Mouse (Mus musculus) liver, postnatal 0 days (tissue): ENCODE data around the gene Etnppl.

Experiments
- CTCF ChIP-seq: sonication (generic); IDR thresholded peaks from 2 replicates; pipeline ENCODE4 v1.5.1; 2016; ENCODE audit warnings: antibody characterized with exemption, low read depth
- EP300 ChIP-seq: IDR thresholded peaks from 2 replicates; pipeline ENCODE4 v1.6.1; 2016; ENCODE audit warnings: antibody characterized with exemption, low read depth, mild to moderate bottlenecking

DNA sequence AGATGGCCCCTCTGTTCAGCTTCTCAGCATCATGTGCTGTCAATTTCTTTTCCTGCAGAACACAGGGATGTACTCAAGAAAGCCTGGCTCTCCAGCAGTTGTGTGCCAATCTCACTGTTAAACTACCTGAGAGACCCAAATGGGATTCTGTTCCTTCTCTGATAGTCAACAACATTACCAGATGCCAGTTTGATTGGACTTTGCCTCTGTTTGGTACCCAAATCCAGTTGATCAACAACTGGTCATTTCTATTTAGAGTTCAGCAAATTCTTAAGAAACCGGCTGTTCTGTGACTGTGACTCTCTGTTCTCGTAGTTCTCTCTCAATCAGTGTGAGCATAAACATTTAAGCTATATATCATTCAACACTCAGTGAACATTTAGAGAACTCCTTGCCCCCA, 64.0 kb downstream of the Etnppl start:
- TF ChIP-seq CTCF (no peak), EP300 (no peak)
